Mouse (Mus musculus) G1E (cell line): Measurements from ENCODE around the gene Cib1.

Experiments used
- CTCF ChIP-seq: IDR thresholded peaks from 2 replicates; pipeline ENCODE4 v1.5.1; 2012; ENCODE audit warnings: low read depth, low read length, inconsistent platforms, mixed read lengths
- GATA1 ChIP-seq: IDR thresholded peaks from 2 replicates; pipeline ENCODE4 v1.6.1; 2012; ENCODE audit warnings: borderline replicate concordance, low read length, inconsistent platforms, mixed read lengths
- GATA2 ChIP-seq: IDR thresholded peaks from 2 replicates; pipeline ENCODE4 v1.6.1; 2012; ENCODE audit warnings: low read depth, low read length, inconsistent platforms, borderline replicate concordance
- POLR2AphosphoS5 ChIP-seq: IDR thresholded peaks from 2 replicates; pipeline ENCODE4 v1.6.1; 2012; ENCODE audit warnings: low read depth, low read length, inconsistent platforms; ENCODE audit not compliant: insufficient replicate concordance
- TAL1 ChIP-seq: conservative IDR thresholded peaks from 2 replicates; pipeline ENCODE4 v1.6.1; 2012; ENCODE audit warnings: low read depth, low read length, inconsistent platforms, mixed read lengths

DNA sequence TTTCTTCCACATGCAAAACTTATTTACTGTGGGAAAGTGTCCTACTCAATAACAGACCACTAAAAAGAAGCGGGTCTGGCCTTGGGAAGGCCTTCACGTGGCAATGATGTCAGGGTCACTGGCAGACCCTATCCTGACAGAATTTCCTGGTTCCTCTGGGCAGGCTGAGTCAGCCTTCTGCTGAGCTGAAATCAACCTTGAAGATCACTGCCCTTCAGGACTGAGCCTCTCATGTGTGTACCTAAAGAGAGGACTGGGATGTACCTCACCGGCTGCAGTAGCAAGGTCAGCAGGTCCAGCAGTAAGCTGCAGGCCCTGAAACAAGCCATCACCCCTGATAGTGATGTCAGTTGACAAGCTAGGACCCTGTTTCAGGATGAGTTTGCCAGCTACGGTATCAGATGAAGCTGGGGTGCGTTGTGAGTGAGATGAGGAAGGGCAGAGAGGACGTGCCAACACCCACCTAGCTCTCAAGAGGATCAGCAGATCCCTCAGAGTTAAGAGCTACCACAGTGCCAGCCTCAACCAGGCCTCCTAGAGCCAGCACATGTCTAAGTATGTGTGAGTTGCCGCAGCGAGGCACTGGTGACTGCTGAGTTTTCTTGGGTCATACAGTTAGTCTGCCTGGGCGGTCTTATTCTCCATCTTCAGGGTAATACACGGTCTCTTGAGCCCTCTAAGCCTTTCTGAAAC is 54.4 kb downstream of the Cib1 start:
- no peak for TF ChIP-seq CTCF
- no peak for TF ChIP-seq GATA1
- TF ChIP-seq POLR2AphosphoS5, result no peak
- TF ChIP-seq TAL1, result no peak
- TF ChIP-seq GATA2, result no peak
